Mouse (Mus musculus) lung, adult 10 weeks (tissue): ENCODE data around the gene Epb42. TPM values are rescaled to one million over a fixed set of nuclear protein-coding genes. Genes with fewer than 3 reads are reported as not detected.

ENCODE experiments used
- polyA plus RNA-seq: library from polyadenylated mRNA; stranded (reverse); fragments of 350-450 nt; fragmentation: Illumina TruSeq; extraction: RNeasy Lipid Tissue Mini Kit (QIAGEN cat#74804); gene quantifications from one replicate; pipeline ENCODE4 v1.2.3, GENCODE M21; 2014; ENCODE audit warnings: low read depth, low replicate concordance; ENCODE audit not compliant: insufficient read depth

The Epb42 gene
- not detected for polyA plus RNA-seq

DNA sequence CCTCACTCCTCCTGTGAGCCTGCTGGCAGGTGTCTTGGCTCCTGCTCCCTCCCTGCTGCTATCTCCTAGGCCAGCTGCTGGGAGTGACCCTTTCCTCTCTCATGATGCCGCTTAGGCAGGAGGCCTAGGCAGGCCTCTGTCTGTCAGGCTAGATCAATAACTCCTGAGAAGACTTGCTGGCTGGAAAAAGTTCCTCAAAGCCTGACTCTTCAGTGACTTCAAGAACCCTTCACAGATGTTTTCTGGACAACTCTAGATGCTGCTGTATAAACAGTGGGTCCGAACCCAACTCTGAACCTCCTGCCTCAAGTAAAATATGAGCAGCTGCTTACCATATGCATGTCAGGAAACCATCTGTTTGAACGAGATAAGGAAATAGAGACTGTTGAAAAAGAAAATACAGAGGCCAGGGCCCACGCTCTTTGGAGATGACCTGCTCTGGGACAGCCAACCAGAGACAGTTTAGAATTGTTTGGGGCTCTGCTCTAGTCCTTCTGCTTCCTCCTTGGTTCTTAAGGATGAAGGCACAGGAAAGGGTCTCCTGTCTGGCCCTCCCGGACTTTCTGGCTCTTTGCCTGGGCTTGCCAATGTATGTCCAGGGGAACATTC, at the start of gene Epb42:
Epb42 (minus strand) TSS at position 340 of the 609 bp plus-strand sequence.

DNA sequence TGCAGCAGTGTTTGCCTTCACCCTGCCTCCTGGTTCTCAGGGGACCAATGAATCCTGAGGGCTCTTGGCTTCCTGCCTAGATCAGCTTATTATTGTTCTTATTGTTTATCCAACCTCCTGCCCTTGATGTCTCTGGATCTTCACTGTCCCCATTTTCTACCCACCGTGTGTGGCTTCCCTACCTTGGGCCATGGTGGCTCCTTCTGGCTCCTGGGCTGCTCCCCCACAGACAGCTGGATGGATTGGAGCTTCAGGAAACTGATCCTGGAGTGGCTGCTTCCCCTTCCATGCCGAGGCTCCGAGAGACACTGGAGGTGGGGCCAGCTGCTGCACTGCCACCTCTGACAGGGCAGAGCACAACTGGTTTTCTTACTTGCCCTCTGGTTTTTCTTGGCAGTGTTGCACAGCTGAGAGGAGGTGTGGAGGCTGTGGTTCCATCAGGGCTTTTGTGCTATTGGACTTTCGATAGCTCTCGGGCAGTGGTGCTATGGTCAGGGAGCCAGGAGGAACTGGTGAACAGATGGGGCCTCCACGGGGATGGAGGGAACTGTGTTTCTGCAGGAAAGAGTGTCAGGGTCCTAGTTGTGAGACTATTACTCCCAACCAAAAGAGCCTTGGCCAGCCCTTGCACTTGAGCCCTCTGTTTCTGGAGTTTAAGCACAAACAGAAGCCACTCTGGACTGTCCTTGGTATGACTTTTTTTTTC, 48.8 kb upstream of the Epb42 start, which contains the start of gene Tgm5:
Tgm5 (minus strand) TSS at position 362 of the 706 bp plus-strand sequence.

GRCm38 (mm10) chr2:121007925-121008663, 28.8 kb downstream of the Epb42 start, which contains the start of gene Ccndbp1:
Gene Ccndbp1, plus strand, starts transcription at chr2:121008403.

GRCm38 (mm10) chr2:120976990-120977925, 59.6 kb downstream of the Epb42 start, which contains the start of gene Tmem62:
Gene Tmem62, plus strand, starts transcription at chr2:120977017.

GRCm38 (mm10) chr2:120970559-120971080, 66.3 kb downstream of the Epb42 start, which contains the start of gene Ubr1:
Gene Ubr1, minus strand, starts transcription at chr2:120970715.

Other genes starting within 250 kb of the Epb42 start
- gene Cdan1, start 186.9 kb downstream of the Epb42 start, polyA plus RNA-seq, result 4.9 TPM
- 2.0 TPM for gene Ttbk2, start 186.5 kb downstream of the Epb42 start, polyA plus RNA-seq
- gene Ubr1, start 66.4 kb downstream of the Epb42 start, polyA plus RNA-seq, result 8.3 TPM
- gene Tmem62, start 60.1 kb downstream of the Epb42 start, polyA plus RNA-seq, result 8.6 TPM
- 45.0 TPM for gene Ccndbp1, start 28.7 kb downstream of the Epb42 start, polyA plus RNA-seq
- gene Tgm5, start 48.8 kb upstream of the Epb42 start, polyA plus RNA-seq, result not detected
- not detected for gene Tgm7, start 72.7 kb upstream of the Epb42 start, polyA plus RNA-seq
- 4.8 TPM for gene Adal, start 103.4 kb upstream of the Epb42 start, polyA plus RNA-seq
- gene Lcmt2, start 103.6 kb upstream of the Epb42 start, polyA plus RNA-seq, result 7.9 TPM
- gene Tubgcp4, start 133.6 kb upstream of the Epb42 start, polyA plus RNA-seq, result 7.2 TPM
- gene Zscan29, start 134.1 kb upstream of the Epb42 start, polyA plus RNA-seq, result 6.5 TPM
- 7.3 TPM for gene Trp53bp1, start 234.3 kb upstream of the Epb42 start, polyA plus RNA-seq